Mouse (Mus musculus) CD4-positive, CD25-positive, alpha-beta regulatory T cell, adult 4 months (primary cell): ENCODE measurements around the gene Vmn1r21. TPM values are rescaled to one million over a fixed set of nuclear protein-coding genes. Genes with fewer than 3 reads are reported as not detected.

Experiments used
- polyA plus RNA-seq, 2 experiments: library from polyadenylated mRNA; unstranded; fragments of 100-300 nt; shearing (Covaris generic); gene quantifications; one replicate each; pipeline ENCODE4 v1.2.1; 2017

Gene Vmn1r21
- polyA plus RNA-seq, 2 experiments from 2014 or later: not detected

Other genes starting within 250 kb of the Vmn1r21 start
- gene Pyurf, start 158.3 kb downstream of the Vmn1r21 start, polyA plus RNA-seq: 1 to 10 TPM; 3.2 TPM
- gene Lancl2, start 147.8 kb downstream of the Vmn1r21 start, polyA plus RNA-seq: 1 to 10 TPM; 2.6 to 3.5 TPM
- 10 to 100 TPM; 10.1 to 11.8 TPM for gene Vopp1, start 25.2 kb downstream of the Vmn1r21 start, polyA plus RNA-seq
- gene Vmn1r22, start 57.7 kb upstream of the Vmn1r21 start, polyA plus RNA-seq: not detected
- not detected for gene Vmn1r23, start 76.5 kb upstream of the Vmn1r21 start, polyA plus RNA-seq
- gene Vmn1r24, start 111.2 kb upstream of the Vmn1r21 start, polyA plus RNA-seq: not detected
- not detected for gene Vmn1r25, start 130.5 kb upstream of the Vmn1r21 start, polyA plus RNA-seq
- gene Vmn1r26, start 164.8 kb upstream of the Vmn1r21 start, polyA plus RNA-seq: not detected